Mouse (Mus musculus) c-Kit-negative CD71-positive TER-119-positive erythroid progenitor cells, embryonic 14.5 days (primary cell): ENCODE results near the gene Cdh24.
"Not testable (repeated sequence)": the region's sequence is repeated elsewhere in the genome, so short reads cannot be mapped to it uniquely, and the experiment has no call there.

Experiments used
- DNase-seq: peaks from one replicate; pipeline ENCODE4 v3.0.0-alpha.2; 2013; ENCODE audit warnings: low read depth, low spot score

The Cdh24 gene

GRCm38 (mm10) chr14:54643011-54643410 is 1.8 kb upstream of the Cdh24 start:
- DNase-seq = no peak

GRCm38 (mm10) chr14:54642224-54642944 is 1.2 kb upstream of the Cdh24 start:
- no peak for DNase-seq

- DNase-seq = no peak
Measured at GRCm38 (mm10) chr14:54640946-54641304, 239 bp downstream of the Cdh24 start, which contains the start of gene Gm17606. TSS of gene Gm17606 (plus strand) at chr14:54640952.

- DNase-seq = no peak
Measured at GRCm38 (mm10) chr14:54640121-54640520, 1.0 kb downstream of the Cdh24 start.

- DNase-seq = no peak
Measured at GRCm38 (mm10) chr14:54638210-54638609, 3.0 kb downstream of the Cdh24 start.

- no peak for DNase-seq
Measured at GRCm38 (mm10) chr14:54636954-54637353, 4.2 kb downstream of the Cdh24 start.

- DNase-seq = no peak
Measured at GRCm38 (mm10) chr14:54634182-54634581, 7.0 kb downstream of the Cdh24 start.

GRCm38 (mm10) chr14:54632252-54632651 is 8.9 kb downstream of the Cdh24 start:
- no peak for DNase-seq

GRCm38 (mm10) chr14:54631240-54631599 is 9.9 kb downstream of the Cdh24 start:
- DNase-seq = no peak

GRCm38 (mm10) chr14:54630583-54631239 is 10.5 kb downstream of the Cdh24 start:
- DNase-seq = no peak

GRCm38 (mm10) chr14:54629797-54630196 is 11.4 kb downstream of the Cdh24 start:
- no peak for DNase-seq

- DNase-seq = no peak
Measured at GRCm38 (mm10) chr14:54628103-54628502, 13.1 kb downstream of the Cdh24 start.

- no peak for DNase-seq
Measured at GRCm38 (mm10) chr14:54624976-54625375, 16.2 kb downstream of the Cdh24 start.

- DNase-seq = no peak
Measured at GRCm38 (mm10) chr14:54623334-54623733, 17.8 kb downstream of the Cdh24 start.

- DNase-seq = no peak
Measured at GRCm38 (mm10) chr14:54621133-54621532, 20.0 kb downstream of the Cdh24 start, which contains the start of gene Psmb11. TSS of gene Psmb11 (plus strand) at chr14:54621433.

- DNase-seq = peak; percentile 83
Measured at GRCm38 (mm10) chr14:54617897-54618365, 23.2 kb downstream of the Cdh24 start, which contains the start of gene Psmb5. TSS of gene Psmb5 (minus strand) at chr14:54618022.

GRCm38 (mm10) chr14:54617152-54617896 is 23.8 kb downstream of the Cdh24 start:
- DNase-seq = no peak

- DNase-seq = no peak
Measured at GRCm38 (mm10) chr14:54616226-54616825, 24.8 kb downstream of the Cdh24 start.

- DNase-seq = not testable (repeated sequence)
Measured at GRCm38 (mm10) chr14:54614130-54614529, 27.0 kb downstream of the Cdh24 start.

GRCm38 (mm10) chr14:54610648-54611047 is 30.5 kb downstream of the Cdh24 start:
- no peak for DNase-seq

- no peak for DNase-seq
Measured at GRCm38 (mm10) chr14:54609962-54610361, 31.2 kb downstream of the Cdh24 start.

- DNase-seq = no peak
Measured at GRCm38 (mm10) chr14:54609245-54609644, 31.9 kb downstream of the Cdh24 start.
